Comparison of ENCODE assay signal across 28 mouse cellular contexts in the genomic region with DNA sequence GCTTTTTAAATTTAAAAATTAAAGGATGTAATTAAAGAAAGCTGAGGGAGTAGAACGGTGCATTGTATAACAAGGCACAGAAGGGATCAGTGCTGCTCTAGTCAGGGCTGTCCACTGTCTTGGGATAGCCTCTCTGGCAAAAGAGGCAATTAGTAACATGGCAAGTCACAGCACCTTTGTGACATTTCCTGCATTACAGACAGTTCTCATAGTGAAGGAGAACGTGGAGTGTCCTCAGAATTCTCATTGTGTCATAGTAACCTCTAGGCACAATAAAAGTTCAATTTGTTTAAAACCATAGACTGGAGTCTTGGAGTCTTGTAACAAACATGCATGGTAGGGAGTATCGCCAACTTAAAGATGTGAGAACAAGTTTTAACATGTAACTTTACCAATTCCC. TPM values are rescaled to one million over a fixed set of nuclear protein-coding genes. Genes with fewer than 3 reads are reported as not detected.
DNase-seq lines count a peak whose midpoint lies in the region; ATAC-seq and TF ChIP-seq lines count a peak whose summit lies in the region.
"Had no signal": no experiment of that assay in that cellular context is flagged by ENCODE, and none has a peak within 500 bp of the region (broad histone marks: within the 10 kb centered on the region; RNA-seq: fewer than 3 reads in every experiment).

Gene Lpcat2b (plus strand): TSS at position 301 of the 400 bp plus-strand sequence.

- peak within 1 kb of the TSS; percentile 62 for H3K4me2 ChIP-seq in CH12.LX (ENCODE audit: insufficient read depth, low read depth, poor library complexity, severe bottlenecking)
- peak within 1 kb of the TSS; percentile 35 for H3K4me2 ChIP-seq in myocyte (ENCODE audit: low read depth)

- H3K9me3 ChIP-seq in megakaryocyte, embryonic 14.5 days, result no peaks in the 10 kb centered on the region
- H3K9me3 ChIP-seq in CH12.LX (replicated peaks; ENCODE audit: low read length), result no peaks in the 10 kb centered on the region
- H3K9me3 ChIP-seq: G1E had no signal

- no peak for DNase-seq in testis, postnatal 14 days (ENCODE audit: low spot score)
- no peak for DNase-seq in CH12.LX (ENCODE audit: extremely low read depth)
- no peak for DNase-seq in adrenal gland, postnatal 10 days
- no peak for DNase-seq in cerebellum, postnatal 36 days
- DNase-seq: adrenal gland, adult 2 months; adrenal gland, adult 8-10 months; adrenal gland, postnatal 14 days; adrenal gland, postnatal 25 days; adrenal gland, postnatal 36 days; B cell, adult 2 months; cerebellum, adult 11 months; cerebellum, adult 11-12 months; cerebellum, adult 18-20 months; cerebellum, adult 2 months had no signal

- peaks cover 10% of the 10 kb centered on the region for H3K27me3 ChIP-seq in megakaryocyte, embryonic 14.5 days (replicated peaks)
- no peaks in the 10 kb centered on the region for H3K27me3 ChIP-seq in testis, adult 2 months (ENCODE audit: control insufficient read depth, insufficient read depth, low read length)
- no peaks in the 10 kb centered on the region for H3K27me3 ChIP-seq in CH12.LX (replicated peaks)
- peaks cover 10% of the 10 kb centered on the region for H3K27me3 ChIP-seq in myocyte (ENCODE audit: control insufficient read depth, insufficient read depth, insufficient read length)

- peaks cover 4% of the 10 kb centered on the region; the same call in 1 of the 2 replicates for H3K4me1 ChIP-seq in megakaryocyte, embryonic 14.5 days
- peaks cover 6% of the 10 kb centered on the region for H3K4me1 ChIP-seq in testis, adult 2 months (ENCODE audit: control insufficient read depth, insufficient read depth, low read length)
- peaks cover 5 to 6% of the 10 kb centered on the region in 2 experiments; a peak in 3 of 4 replicates for H3K4me1 ChIP-seq in CH12.LX (ENCODE audit: control insufficient read depth in 1 of 2, insufficient read depth in 2 of 2)

- H3K4me3 ChIP-seq in megakaryocyte, embryonic 14.5 days (replicated peaks), result peak within 1 kb of the TSS; percentile 14
- H3K4me3 ChIP-seq in testis, adult 2 months (ENCODE audit: control insufficient read depth, low read depth, low read length), result peak within 1 kb of the TSS; percentile 85
- H3K4me3 ChIP-seq in CH12.LX (replicated peaks in 1 of 3; ENCODE audit: low read depth in 2 of 3, low read length in 2 of 3, poor library complexity in 1 of 3) (no peak within 1 kb of the TSS), myocyte (no peak within 1 kb of the TSS)

- TF ChIP-seq POLR2A in testis, adult 2 months (IDR thresholded peaks at IDR 0.05; ENCODE audit: control insufficient read depth, low read depth, low read length), result no peak
- TF ChIP-seq POLR2A in CH12.LX (IDR thresholded peaks at IDR 0.05; ENCODE audit: low read depth, low read length), result no peak
- TF ChIP-seq POLR2A in myocyte (IDR thresholded peaks at IDR 0.05; ENCODE audit: insufficient read length, low read depth), result no peak

- H3K36me3 ChIP-seq in megakaryocyte, embryonic 14.5 days (replicated peaks; ENCODE audit: low read length), result no peaks in the 10 kb centered on the region
- no peaks in the 10 kb centered on the region for H3K36me3 ChIP-seq in testis, adult 2 months (ENCODE audit: control insufficient read depth, insufficient read depth, low read length)
- H3K36me3 ChIP-seq in CH12.LX (replicated peaks in 1 of 2; ENCODE audit: control insufficient read depth in 1 of 2, insufficient read depth in 1 of 2, low read length in 1 of 2), result no peaks in the 10 kb centered on the region
- no peaks in the 10 kb centered on the region for H3K36me3 ChIP-seq in myocyte (ENCODE audit: control insufficient read depth, insufficient read depth)
- H3K36me3 ChIP-seq: G1E had no signal

- no peak for TF ChIP-seq RAD21 in CH12.LX (IDR thresholded peaks at IDR 0.05; ENCODE audit: low read depth, low read length)

- no peak for TF ChIP-seq EP300 in CH12.LX (IDR thresholded peaks at IDR 0.05; ENCODE audit: low read length)

- no peak within 1 kb of the TSS; the same call in 1 of the 2 replicates for H3K9ac ChIP-seq in CH12.LX (ENCODE audit: insufficient read depth, low read depth)

- H3K79me2 ChIP-seq in CH12.LX (replicated peaks; ENCODE audit: control insufficient read depth, extremely low read depth, insufficient read depth, poor library complexity, severe bottlenecking) (no peaks in the 10 kb centered on the region), myocyte (ENCODE audit: control insufficient read depth, insufficient read depth) (no peaks in the 10 kb centered on the region)

- ATAC-seq in megakaryocyte, adult 5-6 weeks (ENCODE audit: poor library complexity, severe bottlenecking), result no peak
- ATAC-seq: activated CD4-positive, CD25-positive, alpha-beta regulatory T cell, adult 4 months; CD4-positive, CD25-positive, alpha-beta regulatory T cell, adult 4 months; Patski had no signal

- dilution Hi-C loops in CH12.LX (cut with MboI; ENCODE audit: extremely low pct_ligation_motif_present, extremely low pct_unique_long_range_greater_than_20kb, low sequenced_read_pairs), result no loop called here

- peak within 1 kb of the TSS; percentile 66 for H3K27ac ChIP-seq in testis, adult 2 months (ENCODE audit: control insufficient read depth, insufficient read depth, low read depth, low read length)
- no peak within 1 kb of the TSS for H3K27ac ChIP-seq in CH12.LX (ENCODE audit: insufficient read depth, low read depth)

- in situ Hi-C loops in CH12.LX (cut with MboI; ENCODE audit: low pct_ligation_motif_present, low pct_unique_long_range_greater_than_20kb, low sequenced_read_pairs), result no loop called here

- no peak within 1 kb of the TSS for H3ac ChIP-seq in myocyte (ENCODE audit: control insufficient read depth, insufficient read length)

- no peak for TF ChIP-seq CTCF in testis, adult 2 months (IDR thresholded peaks at IDR 0.05; ENCODE audit: control insufficient read depth, insufficient read depth, insufficient replicate concordance, low read depth, low read length)
- TF ChIP-seq CTCF in CH12.LX (conservative IDR thresholded peaks at IDR 0.05 in 1 of 2, IDR thresholded peaks at IDR 0.05 in 1 of 2; ENCODE audit: low read depth in 2 of 2, low read length in 2 of 2), result no peak

TF ChIP-seq in CH12.LX, 34 proteins besides CTCF, POLR2A, EP300 and RAD21:
- TF ChIP-seq TCF12 (IDR thresholded peaks at IDR 0.05; ENCODE audit: low read depth, low read length), result no peak
- TF ChIP-seq CHD2 (IDR thresholded peaks at IDR 0.05; ENCODE audit: low read length), result no peak
- no peak for TF ChIP-seq ETS1 (conservative IDR thresholded peaks at IDR 0.05; ENCODE audit: low read depth, low read length)
- TF ChIP-seq PAX5 (IDR thresholded peaks at IDR 0.05; ENCODE audit: low read length), result no peak
- no peak for TF ChIP-seq ZC3H11A (IDR thresholded peaks at IDR 0.05; ENCODE audit: low read depth, low read length)
- TF ChIP-seq ZKSCAN1 (IDR thresholded peaks at IDR 0.05; ENCODE audit: borderline replicate concordance, low read depth, low read length), result no peak
- TF ChIP-seq MAFK (IDR thresholded peaks at IDR 0.05; ENCODE audit: insufficient replicate concordance, low read length), result no peak
- no peak for TF ChIP-seq MXI1 (IDR thresholded peaks at IDR 0.05; ENCODE audit: low read depth, low read length)
- no peak for TF ChIP-seq POLR2AphosphoS2 (IDR thresholded peaks at IDR 0.05; ENCODE audit: low read depth, low read length)

TF ChIP-seq in myocyte, 11 proteins besides CTCF, POLR2A, EP300 and RAD21:
- TF ChIP-seq MYOG (IDR thresholded peaks at IDR 0.05; ENCODE audit: control insufficient read depth in 1 of 3, insufficient read depth in 1 of 3, insufficient read length in 2 of 3, low read depth in 2 of 3), result no peak
- TF ChIP-seq MAX (IDR thresholded peaks at IDR 0.05; ENCODE audit: low read depth), result no peak
- TF ChIP-seq E2F4 (IDR thresholded peaks at IDR 0.05; ENCODE audit: insufficient read depth), result no peak
- TF ChIP-seq TCF3 (IDR thresholded peaks at IDR 0.05; ENCODE audit: insufficient read length, low read depth), result no peak
- TF ChIP-seq REST (IDR thresholded peaks at IDR 0.05; ENCODE audit: insufficient read depth, insufficient read length), result no peak
- TF ChIP-seq TCF12 (IDR thresholded peaks at IDR 0.05; ENCODE audit: insufficient read depth, poor library complexity, severe bottlenecking), result no peak
- TF ChIP-seq USF1 (IDR thresholded peaks at IDR 0.05; ENCODE audit: low read depth), result no peak
- TF ChIP-seq MYOD1 (IDR thresholded peaks at IDR 0.05; ENCODE audit: control insufficient read depth in 1 of 3, insufficient read length in 2 of 3, low read depth in 2 of 3), result no peak
- TF ChIP-seq POLR2AphosphoS2 (IDR thresholded peaks at IDR 0.05; ENCODE audit: insufficient read length, low read depth), result no peak
TF ChIP-seq in myocyte: peak in this region for 0.

RNA-seq across cellular contexts. Expression of gene Lpcat2b, which starts in this region (rescaled TPM):
- polyA plus RNA-seq in megakaryocyte, embryonic 14.5 days (2012; ENCODE audit: insufficient read depth, low replicate concordance), result not detected in 2 replicates
- not detected in 2 replicates for total RNA-seq in megakaryocyte, adult 5-6 weeks (2015)
- not detected in 2 replicates for total RNA-seq in megakaryocyte, adult 5-6 weeks (2017)
- 105 and 113 TPM in 2 replicates for polyA plus RNA-seq in testis, adult 2 months (2012; rRNA removed)
- not detected in 2 replicates for total RNA-seq in CH12.LX (2012; rRNA removed)
- not detected in 2 replicates for total RNA-seq in CH12.LX (2014; rRNA removed)
- not detected in 2 replicates for polyA plus RNA-seq in CH12.LX (2012; ENCODE audit: insufficient read length, low read depth)
- not detected for polyA plus RNA-seq in myocyte (2012; fragmentation: generic; extraction: Trizol)
- total RNA-seq in adrenal gland, postnatal 10 days (2021), result not detected
- total RNA-seq: adrenal gland, adult 18-20 months; adrenal gland, adult 2 months; adrenal gland, adult 8-10 months; adrenal gland, postnatal 14 days; adrenal gland, postnatal 25 days; adrenal gland, postnatal 36 days; adrenal gland, postnatal 4 days; ES-E14; MEL had no signal
- polyA plus RNA-seq: activated CD4-positive, CD25-positive, alpha-beta regulatory T cell, adult 4 months; adrenal gland, adult 2 months; brain, embryonic 14.5 days; C2C12; CD4-positive, CD25-positive, alpha-beta regulatory T cell, adult 4 months; G1E; Patski had no signal

Comparison
In these comparisons a context has a peak if more than half of its experiments do, and no peak if none do; other contexts are left out.
1. RNA of gene Lpcat2b (polyA plus RNA-seq): 105 to 113 TPM in testis, adult 2 months; not detected in myocyte (single experiment), not detected in megakaryocyte, embryonic 14.5 days and not detected in CH12.LX; every median in the first group is over 100 times any median in the second.
2. H3K4me3 ChIP-seq: peak in megakaryocyte, embryonic 14.5 days (single experiment) and testis, adult 2 months (single experiment); none in CH12.LX (0 of 3) and myocyte (single experiment).